Mouse (Mus musculus): ENCODE measurements around the gene Ube4a.

GRCm38 (mm10) chr9:44921543-44921942 is 43.9 kb downstream of the Ube4a start:
- TF ChIP-seq CTCF (conservative IDR thresholded peaks at IDR 0.05; ENCODE audit: low read length) (no peak), POU5F1 (IDR thresholded peaks at IDR 0.05; ENCODE audit: borderline replicate concordance, low read length) (no peak)

Measured in E14TG2a.4 (cell line).